Mouse (Mus musculus): ENCODE measurements at regions not wholly inside any gene's neighbourhood (a gene's known extent, or its start where the extent isn't known, plus 50 kb on each side); places are given as distances from the start of the nearest gene placed in this dataset.

DNA sequence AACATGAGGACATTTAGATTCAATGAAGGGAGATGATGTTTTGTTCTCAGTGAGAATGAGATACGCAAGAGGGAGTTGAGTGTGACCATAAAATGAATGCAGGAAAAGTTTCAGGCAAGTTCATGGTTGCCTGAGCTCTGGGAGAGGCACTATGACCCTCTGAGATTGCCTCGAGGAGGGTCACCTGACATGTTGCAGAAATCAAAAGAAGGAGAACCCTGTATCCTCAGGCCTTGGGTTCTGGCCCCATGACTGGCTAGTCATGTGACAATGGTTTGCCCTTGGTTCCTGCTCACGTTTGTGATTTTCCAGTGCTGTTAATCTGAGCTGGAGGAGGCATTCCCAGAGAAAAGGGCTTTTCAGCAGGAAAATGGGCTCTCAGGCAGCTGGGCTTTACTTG lies 98.9 kb downstream of the Mab21l3 start:
- Histone ChIP-seq H3K4me1 (replicated peaks; ENCODE audit: control insufficient read depth, insufficient read depth) (no peaks in the 10 kb centered on the region), H3K27ac (replicated peaks) (no peak overlapping the region), H3K4me2 (replicated peaks; ENCODE audit: low read depth) (no peak overlapping the region), H3K27me3 (ENCODE audit: control insufficient read depth, insufficient read depth, low read length) (no peaks in the 10 kb centered on the region), H3K36me3 (ENCODE audit: control insufficient read depth, insufficient read depth, low read length) (no peaks in the 10 kb centered on the region), H3K4me3 (ENCODE audit: low read depth, low read length) (no peak overlapping the region), H3K9me3 (ENCODE audit: control insufficient read depth, low read length) (no peaks in the 10 kb centered on the region), H3K9ac (ENCODE audit: low read length) (no peak overlapping the region)
- ATAC-seq (ENCODE audit: low FRiP score, low TSS enrichment) (no peak), DNase-seq (ENCODE audit: low spot score) (no peak)
- 71% methylated on average over 3 of the region's 3 CpGs for WGBS
- TF ChIP-seq EP300 (optimal IDR thresholded peaks at IDR 0.05) (no peak), CTCF (IDR thresholded peaks at IDR 0.05; ENCODE audit: low read depth) (no peak)

GRCm38 (mm10) chr3:101749031-101749632 lies 99.6 kb downstream of the Mab21l3 start:
- TF ChIP-seq CTCF (IDR thresholded peaks at IDR 0.05; ENCODE audit: low read depth) = no peak
- no peak for TF ChIP-seq EP300 (optimal IDR thresholded peaks at IDR 0.05)
- no peak for DNase-seq (ENCODE audit: low spot score)
- Histone ChIP-seq H3K9me3 (ENCODE audit: control insufficient read depth, low read length) (no peaks in the 10 kb centered on the region), H3K27me3 (ENCODE audit: control insufficient read depth, insufficient read depth, low read length) (no peaks in the 10 kb centered on the region), H3K9ac (ENCODE audit: low read length) (no peak overlapping the region), H3K27ac (replicated peaks) (no peak overlapping the region), H3K4me1 (replicated peaks; ENCODE audit: control insufficient read depth, insufficient read depth) (no peaks in the 10 kb centered on the region), H3K4me2 (replicated peaks; ENCODE audit: low read depth) (no peak overlapping the region), H3K4me3 (ENCODE audit: low read depth, low read length) (no peak overlapping the region), H3K36me3 (ENCODE audit: control insufficient read depth, insufficient read depth, low read length) (no peaks in the 10 kb centered on the region)
- WGBS = 51% methylated on average over 3 of the region's 3 CpGs
- ATAC-seq (ENCODE audit: low FRiP score, low TSS enrichment) = no peak

DNA sequence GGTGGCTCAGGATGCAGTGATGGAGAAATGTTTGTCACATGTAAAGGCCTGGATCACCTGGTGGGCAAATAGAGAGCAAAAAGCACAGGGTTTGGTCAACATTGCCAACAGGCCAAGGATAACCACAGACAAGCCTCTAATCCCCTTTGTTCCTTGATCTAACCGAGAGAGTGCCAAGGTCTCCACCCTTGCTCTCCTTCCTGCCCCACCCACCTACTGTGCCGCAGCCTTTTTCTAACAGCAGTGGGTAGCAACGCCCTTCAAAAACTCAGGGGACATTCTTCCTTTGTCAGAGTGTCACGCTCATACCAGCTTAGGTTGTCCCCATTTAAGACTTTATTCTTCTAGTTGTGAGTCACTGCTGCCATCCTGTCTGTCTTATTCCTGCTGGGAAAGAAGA lies 100.6 kb downstream of the Mab21l3 start:
- H3K4me1 ChIP-seq (replicated peaks; ENCODE audit: control insufficient read depth, insufficient read depth) = no peaks in the 10 kb centered on the region
- no peaks in the 10 kb centered on the region for H3K36me3 ChIP-seq (ENCODE audit: control insufficient read depth, insufficient read depth, low read length)
- H3K27me3 ChIP-seq (ENCODE audit: control insufficient read depth, insufficient read depth, low read length) = no peaks in the 10 kb centered on the region
- ATAC-seq (ENCODE audit: low FRiP score, low TSS enrichment) (peak; percentile 45; the same call in 1 of the 2 replicates), DNase-seq (ENCODE audit: low spot score) (peak; percentile 28)
- H3K4me3 ChIP-seq (ENCODE audit: low read depth, low read length) = no peak overlapping the region
- no peak overlapping the region for H3K4me2 ChIP-seq (replicated peaks; ENCODE audit: low read depth)
- 39% methylated on average over 4 of the region's 4 CpGs for WGBS
- TF ChIP-seq EP300 (optimal IDR thresholded peaks at IDR 0.05) (no peak), CTCF (IDR thresholded peaks at IDR 0.05; ENCODE audit: low read depth) (no peak)
- no peaks in the 10 kb centered on the region for H3K9me3 ChIP-seq (ENCODE audit: control insufficient read depth, low read length)
- no peak overlapping the region for H3K9ac ChIP-seq (ENCODE audit: low read length)
- no peak overlapping the region for H3K27ac ChIP-seq (replicated peaks)

- H3K4me3 ChIP-seq (ENCODE audit: low read depth, low read length) = no peak overlapping the region
- no peak for DNase-seq (ENCODE audit: low spot score)
- H3K27me3 ChIP-seq (ENCODE audit: control insufficient read depth, insufficient read depth, low read length) = no peaks in the 10 kb centered on the region
- ATAC-seq (ENCODE audit: low FRiP score, low TSS enrichment) = no peak
- H3K36me3 ChIP-seq (ENCODE audit: control insufficient read depth, insufficient read depth, low read length) = no peaks in the 10 kb centered on the region
- WGBS = 77% methylated on average over 4 of the region's 4 CpGs
- no peak for TF ChIP-seq EP300 (optimal IDR thresholded peaks at IDR 0.05)
- TF ChIP-seq CTCF (IDR thresholded peaks at IDR 0.05; ENCODE audit: low read depth) = no peak
- no peak overlapping the region for H3K9ac ChIP-seq (ENCODE audit: low read length)
- H3K4me1 ChIP-seq (replicated peaks; ENCODE audit: control insufficient read depth, insufficient read depth) = no peaks in the 10 kb centered on the region
- H3K4me2 ChIP-seq (replicated peaks; ENCODE audit: low read depth) = no peak overlapping the region
- no peaks in the 10 kb centered on the region for H3K9me3 ChIP-seq (ENCODE audit: control insufficient read depth, low read length)
- no peak overlapping the region for H3K27ac ChIP-seq (replicated peaks)
Measured at GRCm38 (mm10) chr3:101740906-101741305, 107.9 kb downstream of the Mab21l3 start.

- TF ChIP-seq EP300 (optimal IDR thresholded peaks at IDR 0.05) = no peak
- TF ChIP-seq CTCF (IDR thresholded peaks at IDR 0.05; ENCODE audit: low read depth) = no peak
- no peaks in the 10 kb centered on the region for H3K36me3 ChIP-seq (ENCODE audit: control insufficient read depth, insufficient read depth, low read length)
- WGBS = 78% methylated on average over 6 of the region's 6 CpGs
- ATAC-seq (ENCODE audit: low FRiP score, low TSS enrichment) = peak; percentile 81
- H3K9ac ChIP-seq (ENCODE audit: low read length) = no peak overlapping the region
- H3K4me2 ChIP-seq (replicated peaks; ENCODE audit: low read depth) = no peak overlapping the region
- DNase-seq (ENCODE audit: low spot score) = no peak
- no peaks in the 10 kb centered on the region for H3K9me3 ChIP-seq (ENCODE audit: control insufficient read depth, low read length)
- no peak overlapping the region for H3K27ac ChIP-seq (replicated peaks)
- no peaks in the 10 kb centered on the region for H3K4me1 ChIP-seq (replicated peaks; ENCODE audit: control insufficient read depth, insufficient read depth)
- H3K27me3 ChIP-seq (ENCODE audit: control insufficient read depth, insufficient read depth, low read length) = no peaks in the 10 kb centered on the region
- H3K4me3 ChIP-seq (ENCODE audit: low read depth, low read length) = no peak overlapping the region
Measured at GRCm38 (mm10) chr3:101737197-101737596, 111.6 kb downstream of the Mab21l3 start.

GRCm38 (mm10) chr3:101729044-101729443 lies 119.7 kb downstream of the Mab21l3 start:
- WGBS = 72% methylated on average over 3 of the region's 3 CpGs
- no peak for ATAC-seq (ENCODE audit: low FRiP score, low TSS enrichment)
- no peak overlapping the region for H3K27ac ChIP-seq (replicated peaks)
- no peak for DNase-seq (ENCODE audit: low spot score)
- H3K9me3 ChIP-seq (ENCODE audit: control insufficient read depth, low read length) = no peaks in the 10 kb centered on the region
- no peaks in the 10 kb centered on the region for H3K4me1 ChIP-seq (replicated peaks; ENCODE audit: control insufficient read depth, insufficient read depth)
- no peak overlapping the region for H3K4me3 ChIP-seq (ENCODE audit: low read depth, low read length)
- H3K9ac ChIP-seq (ENCODE audit: low read length) = no peak overlapping the region
- no peak overlapping the region for H3K4me2 ChIP-seq (replicated peaks; ENCODE audit: low read depth)
- H3K36me3 ChIP-seq (ENCODE audit: control insufficient read depth, insufficient read depth, low read length) = no peaks in the 10 kb centered on the region
- no peaks in the 10 kb centered on the region for H3K27me3 ChIP-seq (ENCODE audit: control insufficient read depth, insufficient read depth, low read length)
- TF ChIP-seq CTCF (IDR thresholded peaks at IDR 0.05; ENCODE audit: low read depth) (no peak), EP300 (optimal IDR thresholded peaks at IDR 0.05) (no peak)

Data from stomach, postnatal 0 days (tissue).